Mouse (Mus musculus) forebrain, embryonic 11.5 days (tissue): Measurements from ENCODE around the gene Akap2. TPM values are rescaled to one million over a fixed set of nuclear protein-coding genes. Genes with fewer than 3 reads are reported as not detected.

Source experiments
- ATAC-seq: fragments of 200-750 bp; cut with Nextera tagmentation; replicated peaks from 2 replicates; pipeline ENCODE4 v1.8.0; 2017; ENCODE audit warnings: moderate TSS enrichment; ENCODE audit not compliant: low FRiP score
- DNase-seq: peaks from one replicate; pipeline ENCODE4 v3.0.0-alpha.2; 2017; ENCODE audit warnings: low spot score
- H3K27ac ChIP-seq: fragments of 300-500 bp; sonication (generic); 2 replicates; pipeline ENCODE4 v1.5.1; 2014; ENCODE audit warnings: low read depth, low read length
- H3K27me3 ChIP-seq: fragments of 300-500 bp; sonication (generic); 2 replicates; pipeline ENCODE4 v1.6.1; 2014; ENCODE audit warnings: mild to moderate bottlenecking, low read length, mixed read lengths; ENCODE audit not compliant: control insufficient read depth, insufficient read depth
- H3K36me3 ChIP-seq: fragments of 300-500 bp; sonication (generic); 2 replicates; pipeline ENCODE4 v1.6.1; 2014; ENCODE audit warnings: mild to moderate bottlenecking, low read length, moderate library complexity, mixed read lengths; ENCODE audit not compliant: control insufficient read depth, insufficient read depth
- H3K4me1 ChIP-seq: fragments of 300-500 bp; sonication (generic); replicated peaks from 2 replicates; pipeline ENCODE4 v1.6.1; 2014; ENCODE audit warnings: low read length, mixed read lengths; ENCODE audit not compliant: control insufficient read depth, insufficient read depth
- H3K4me2 ChIP-seq: fragments of 300-500 bp; sonication (generic); 2 replicates; pipeline ENCODE4 v1.6.1; 2014; ENCODE audit warnings: low read depth, mild to moderate bottlenecking, low read length, moderate library complexity, mixed read lengths; ENCODE audit not compliant: severe bottlenecking
- H3K4me3 ChIP-seq: fragments of 300-500 bp; sonication (generic); 2 replicates; pipeline ENCODE4 v1.5.1; 2014; ENCODE audit warnings: low read depth, low read length
- H3K9ac ChIP-seq: fragments of 300-500 bp; sonication (generic); 2 replicates; pipeline ENCODE4 v1.6.1; 2014; ENCODE audit warnings: low read length
- H3K9me3 ChIP-seq: fragments of 300-500 bp; sonication (generic); 2 replicates; pipeline ENCODE4 v1.6.1; 2016; ENCODE audit warnings: low read length, mixed read lengths; ENCODE audit not compliant: control insufficient read depth
- WGBS: fragments of 180-500 bp; shearing (Covaris S2); extraction: QIAGEN DNeasy Blood & Tissue Kit; methylation state at CpG from one replicate; pipeline ENCODE4 v1.1.7; 2014; 5-methylcytosine and 5-hydroxymethylcytosine counted together
- polyA plus RNA-seq: library from polyadenylated mRNA; unstranded; fragments of >200 nt; fragmentation: Nextera tagmentation; extraction: Ambion mirVana; gene quantifications from 2 replicates; pipeline ENCODE4 v1.2.1, GENCODE M21; 2014

Gene Akap2
- polyA plus RNA-seq: 15.5 and 16.9 TPM in 2 replicates

GRCm38 (mm10) chr4:57717354-57717753 lies at the start of gene Akap2:
Akap2 (plus strand) TSS chr4:57717657.
- H3K9ac ChIP-seq: no peak within 1 kb of the TSS
- WGBS: 90% methylated on average over 9 of the region's 9 CpGs
- no peak for ATAC-seq
- no peaks in the 10 kb centered on the region for H3K36me3 ChIP-seq
- H3K4me2 ChIP-seq: no peak within 1 kb of the TSS
- no peak within 1 kb of the TSS for H3K4me3 ChIP-seq
- DNase-seq: no peak
- H3K27me3 ChIP-seq: no peaks in the 10 kb centered on the region
- no peaks in the 10 kb centered on the region for H3K9me3 ChIP-seq
- H3K4me1 ChIP-seq: no peaks in the 10 kb centered on the region
- no peak within 1 kb of the TSS for H3K27ac ChIP-seq

- H3K9me3 ChIP-seq: no peaks in the 10 kb centered on the region
- no peak overlapping the region for H3K4me3 ChIP-seq
- H3K4me1 ChIP-seq: peaks cover 3% of the 10 kb centered on the region; the same call in 1 of the 2 replicates
- H3K27me3 ChIP-seq: no peaks in the 10 kb centered on the region
- H3K9ac ChIP-seq: no peak overlapping the region
- no peaks in the 10 kb centered on the region for H3K36me3 ChIP-seq
- ATAC-seq (no peak), DNase-seq (no peak)
- WGBS: 74% methylated on average over 7 of the region's 7 CpGs
- no peak overlapping the region for H3K27ac ChIP-seq
- H3K4me2 ChIP-seq: no peak overlapping the region
Observed at GRCm38 (mm10) chr4:57670813-57671469, 46.5 kb upstream of the Akap2 start.

DNA sequence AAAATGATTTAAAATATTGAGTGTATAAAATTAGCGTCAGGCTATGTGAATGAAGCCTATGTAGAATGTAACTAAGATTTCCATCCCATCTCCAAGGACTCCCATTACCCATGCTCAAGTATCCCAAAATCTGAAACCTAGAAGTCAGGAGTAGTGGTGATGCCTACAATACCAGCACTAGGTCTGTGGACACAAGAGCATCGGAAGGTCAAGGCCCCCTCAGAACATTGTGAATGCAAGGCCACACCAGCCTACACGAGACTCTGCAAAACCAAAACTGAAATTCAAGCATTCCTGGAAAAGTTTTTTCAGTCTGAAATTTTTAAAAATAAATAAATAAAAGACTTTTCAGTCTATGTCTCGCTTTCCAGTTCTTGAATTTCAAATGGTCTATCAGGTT lies 44.9 kb upstream of the Akap2 start:
- H3K36me3 ChIP-seq: no peaks in the 10 kb centered on the region
- WGBS: 81% methylated on average over 4 of the region's 4 CpGs
- no peaks in the 10 kb centered on the region for H3K27me3 ChIP-seq
- no peak overlapping the region for H3K4me2 ChIP-seq
- peaks cover 3% of the 10 kb centered on the region; the same call in 1 of the 2 replicates for H3K4me1 ChIP-seq
- no peak overlapping the region for H3K4me3 ChIP-seq
- DNase-seq: no peak
- H3K27ac ChIP-seq: no peak overlapping the region
- ATAC-seq: no peak
- H3K9ac ChIP-seq: no peak overlapping the region
- H3K9me3 ChIP-seq: no peaks in the 10 kb centered on the region

- Histone ChIP-seq H3K4me2 (peak overlapping the region; percentile 42; the same call in 1 of the 2 replicates), H3K9ac (no peak overlapping the region; the same call in 1 of the 2 replicates), H3K4me1 (peaks cover 3% of the 10 kb centered on the region; the same call in 1 of the 2 replicates), H3K9me3 (no peaks in the 10 kb centered on the region), H3K4me3 (0 out of 2 replicates have a peak overlapping the region, but pooled peaks have one; percentile 8), H3K36me3 (no peaks in the 10 kb centered on the region), H3K27me3 (no peaks in the 10 kb centered on the region), H3K27ac (no peak overlapping the region)
- 16% methylated on average over 12 of the region's 12 CpGs for WGBS
- ATAC-seq (peak; percentile 61), DNase-seq (peak; percentile 92)
Observed at GRCm38 (mm10) chr4:57672996-57673906, 44.2 kb upstream of the Akap2 start.

GRCm38 (mm10) chr4:57674351-57674750 lies 43.1 kb upstream of the Akap2 start:
- no peak for ATAC-seq
- Histone ChIP-seq H3K36me3 (no peaks in the 10 kb centered on the region), H3K9ac (no peak overlapping the region), H3K4me2 (no peak overlapping the region), H3K27me3 (no peaks in the 10 kb centered on the region), H3K27ac (no peak overlapping the region), H3K4me1 (peaks cover 3% of the 10 kb centered on the region; the same call in 1 of the 2 replicates), H3K9me3 (no peaks in the 10 kb centered on the region), H3K4me3 (no peak overlapping the region)
- no peak for DNase-seq
- WGBS: 85% methylated on average over 7 of the region's 7 CpGs

- no peaks in the 10 kb centered on the region for H3K27me3 ChIP-seq
- H3K4me3 ChIP-seq: no peak overlapping the region
- H3K4me2 ChIP-seq: no peak overlapping the region; the same call in 1 of the 2 replicates
- peak; percentile 60 for DNase-seq
- 0 out of 2 replicates have a peak overlapping the region, but pooled peaks have one; percentile 1 for H3K9ac ChIP-seq
- no peak overlapping the region for H3K27ac ChIP-seq
- peak; percentile 65 for ATAC-seq
- 3% methylated on average over 13 of the region's 13 CpGs for WGBS
- peaks cover 3% of the 10 kb centered on the region; the same call in 1 of the 2 replicates for H3K4me1 ChIP-seq
- H3K36me3 ChIP-seq: no peaks in the 10 kb centered on the region
- H3K9me3 ChIP-seq: no peaks in the 10 kb centered on the region
Observed at GRCm38 (mm10) chr4:57675387-57675786, 42.1 kb upstream of the Akap2 start.

GRCm38 (mm10) chr4:57677916-57678315 lies 39.5 kb upstream of the Akap2 start:
- no peaks in the 10 kb centered on the region for H3K36me3 ChIP-seq
- no peaks in the 10 kb centered on the region for H3K27me3 ChIP-seq
- ATAC-seq (no peak), DNase-seq (no peak)
- no peak overlapping the region for H3K27ac ChIP-seq
- no peaks in the 10 kb centered on the region for H3K9me3 ChIP-seq
- no peak overlapping the region for H3K9ac ChIP-seq
- peaks cover 3% of the 10 kb centered on the region; the same call in 1 of the 2 replicates for H3K4me1 ChIP-seq
- H3K4me3 ChIP-seq: no peak overlapping the region
- no peak overlapping the region for H3K4me2 ChIP-seq
- 86% methylated on average over 12 of the region's 12 CpGs for WGBS

GRCm38 (mm10) chr4:57678991-57679457 lies 38.4 kb upstream of the Akap2 start:
- 87% methylated on average over 9 of the region's 9 CpGs for WGBS
- ATAC-seq: no peak
- H3K4me2 ChIP-seq: no peak overlapping the region

More at GRCm38 (mm10) chr4:57678991-57679457, 38.4 kb upstream of the Akap2 start:
- DNase-seq: no peak
- H3K4me3 ChIP-seq: no peak overlapping the region
- no peaks in the 10 kb centered on the region for H3K27me3 ChIP-seq
- H3K9ac ChIP-seq: no peak overlapping the region
- no peak overlapping the region for H3K27ac ChIP-seq
- H3K36me3 ChIP-seq: no peaks in the 10 kb centered on the region
- H3K4me1 ChIP-seq: peaks cover 3% of the 10 kb centered on the region; the same call in 1 of the 2 replicates
- no peaks in the 10 kb centered on the region for H3K9me3 ChIP-seq
